Mouse (Mus musculus) gastrocnemius, postnatal 36 days (tissue): ENCODE data around the gene Fnip1. TPM values are rescaled to one million over a fixed set of nuclear protein-coding genes. Genes with fewer than 3 reads are reported as not detected.
A peak's percentile ranks its signal among the peaks of the same experiment; 100 is the strongest.

Experiments used
- DNase-seq, 2 experiments: peaks; one replicate each; pipeline ENCODE4 v3.0.0; 2022
- intact Hi-C: fragments of 180-260 bp; cut with DNase I; formaldehyde crosslinking; loops from one replicate; pipeline ENCODE4 v1.15.1; 2025
- total RNA-seq, 2 experiments: library from RNA; stranded (reverse); gene quantifications; 2 replicates each; pipeline ENCODE4 v1.2.3; 2021

The Fnip1 gene
- total RNA-seq, 2 experiments from 2014 or later, result 29.7 to 41.0 TPM

GRCm38 (mm10) chr11:54533834-54534233, 95.8 kb downstream of the Fnip1 start:
- DNase-seq, result no peak
- intact Hi-C loops, result loop anchor here (10.0 kb wide), 2 partner anchors 179 to 229 kb away; partner anchors contain the start of gene Acsl6

GRCm38 (mm10) chr11:54534871-54535270, 96.9 kb downstream of the Fnip1 start:
- intact Hi-C loops, result loop anchor here (10.0 kb wide), 2 partner anchors 180 to 230 kb away; partner anchors contain the start of gene Acsl6
- DNase-seq, result peak; percentile 61 to 71

GRCm38 (mm10) chr11:54539031-54539430, 101.0 kb downstream of the Fnip1 start:
- no peak for DNase-seq
- intact Hi-C loops, result loop anchor here (10.0 kb wide), 2 partner anchors 184 to 234 kb away; partner anchors contain the start of gene Acsl6

- no peak for DNase-seq
- intact Hi-C loops, result loop anchor here (10.0 kb wide), 2 partner anchors 185 to 235 kb away; partner anchors contain the start of gene Acsl6
These were observed 101.5 kb downstream of the Fnip1 start for GRCm38 (mm10) chr11:54539486-54539885.

GRCm38 (mm10) chr11:54540328-54540727, 102.3 kb downstream of the Fnip1 start:
- intact Hi-C loops, result no loop called here
- DNase-seq, result no peak

GRCm38 (mm10) chr11:54542414-54542813, 104.4 kb downstream of the Fnip1 start:
- DNase-seq, result no peak
- intact Hi-C loops, result no loop called here

GRCm38 (mm10) chr11:54554970-54555369, 117.0 kb downstream of the Fnip1 start:
- no peak for DNase-seq
- intact Hi-C loops, result no loop called here

GRCm38 (mm10) chr11:54562761-54563160, 124.8 kb downstream of the Fnip1 start:
- DNase-seq, result no peak
- intact Hi-C loops, result no loop called here

Other genes with a start within 250 kb of the Fnip1 start
- not detected for gene Csf2, start 188.5 kb upstream of the Fnip1 start, total RNA-seq
- not detected for gene Il3, start 170.9 kb upstream of the Fnip1 start, total RNA-seq
- gene Acsl6, start 134.4 kb upstream of the Fnip1 start, total RNA-seq, result 10 to 100 TPM; 20.7 to 21.7 TPM
- not detected for gene Meikin, start 67.5 kb upstream of the Fnip1 start, total RNA-seq
- gene Rapgef6, start 84.6 kb downstream of the Fnip1 start, total RNA-seq, result 1 to 10 TPM; 5.3 to 7.2 TPM